Mouse (Mus musculus): ENCODE measurements at regions not wholly inside any gene's neighbourhood (a gene's known extent, or its start where the extent isn't known, plus 50 kb on each side); places are given as distances from the start of the nearest gene placed in this dataset.

- no peak for DNase-seq
These were observed 295.6 kb downstream of the Basp1 start for GRCm38 (mm10) chr15:25117980-25118379.

GRCm38 (mm10) chr15:25102727-25103126 is 310.8 kb downstream of the Basp1 start:
- no peak for DNase-seq

- no peak for DNase-seq
These were observed 319.8 kb downstream of the Basp1 start for GRCm38 (mm10) chr15:25093758-25094157.

GRCm38 (mm10) chr15:25069701-25070100 is 343.9 kb downstream of the Basp1 start:
- DNase-seq: no peak

- DNase-seq: no peak
These were observed 354.2 kb downstream of the Basp1 start for GRCm38 (mm10) chr15:25059347-25059746.

- DNase-seq: peak; percentile 50
These were observed 365.7 kb downstream of the Basp1 start for GRCm38 (mm10) chr15:25047875-25048274.

- no peak for DNase-seq
These were observed 366.9 kb downstream of the Basp1 start for GRCm38 (mm10) chr15:25046514-25047138.

- DNase-seq: no peak
These were observed 377.3 kb downstream of the Basp1 start for GRCm38 (mm10) chr15:25036231-25036630.

GRCm38 (mm10) chr15:25027865-25028264 is 385.7 kb downstream of the Basp1 start:
- DNase-seq: no peak

GRCm38 (mm10) chr15:25026786-25027461 is 386.6 kb downstream of the Basp1 start:
- peak; percentile 24 for DNase-seq

- DNase-seq: no peak
These were observed 387.2 kb downstream of the Basp1 start for GRCm38 (mm10) chr15:25026351-25026750.

GRCm38 (mm10) chr15:25020916-25021315 is 392.6 kb downstream of the Basp1 start:
- no peak for DNase-seq

- peak; percentile 31 for DNase-seq
These were observed 394.1 kb downstream of the Basp1 start for GRCm38 (mm10) chr15:25019352-25019941.

GRCm38 (mm10) chr15:25018937-25019336 is 394.6 kb downstream of the Basp1 start:
- no peak for DNase-seq

- no peak for DNase-seq
These were observed 405.8 kb downstream of the Basp1 start for GRCm38 (mm10) chr15:25007720-25008119.

- no peak for DNase-seq
These were observed 413.4 kb downstream of the Basp1 start for GRCm38 (mm10) chr15:25000171-25000570.

- no peak for DNase-seq
These were observed 420.3 kb downstream of the Basp1 start for GRCm38 (mm10) chr15:24993325-24993673.

GRCm38 (mm10) chr15:24992665-24993324 is 420.8 kb downstream of the Basp1 start:
- DNase-seq: peak; percentile 15

- DNase-seq: no peak
These were observed 423.3 kb downstream of the Basp1 start for GRCm38 (mm10) chr15:24990082-24990786.

GRCm38 (mm10) chr15:24980841-24981240 is 432.7 kb downstream of the Basp1 start:
- DNase-seq: no peak

GRCm38 (mm10) chr15:24972020-24972419 is 441.5 kb downstream of the Basp1 start:
- no peak for DNase-seq

GRCm38 (mm10) chr15:24969391-24969812 is 444.2 kb downstream of the Basp1 start:
- peak; percentile 7 for DNase-seq

Measured in right cerebral cortex, postnatal 14 days (tissue).